Mouse (Mus musculus): ENCODE data around the gene Fchsd2. TPM values are rescaled to one million over a fixed set of nuclear protein-coding genes. Genes with fewer than 3 reads are reported as not detected.
"Not testable (repeated sequence)": the region's sequence is repeated elsewhere in the genome, so short reads cannot be mapped to it uniquely, and the experiment has no call there.

Fchsd2 gene
- total RNA-seq, 1 experiment from 2014 or later, result 21.6 TPM

GRCm38 (mm10) chr7:101114328-101114727, 21.7 kb downstream of the Fchsd2 start:
- DNase-seq, result no peak

- no peak for DNase-seq
Observed at GRCm38 (mm10) chr7:101119391-101119790, 26.7 kb downstream of the Fchsd2 start.

- DNase-seq, result no peak
Observed at GRCm38 (mm10) chr7:101123579-101124347, 31.1 kb downstream of the Fchsd2 start.

GRCm38 (mm10) chr7:101127737-101128136, 35.1 kb downstream of the Fchsd2 start:
- no peak for DNase-seq

- no peak for DNase-seq
Observed at GRCm38 (mm10) chr7:101128536-101128935, 35.9 kb downstream of the Fchsd2 start.

- no peak for DNase-seq
Observed at GRCm38 (mm10) chr7:101130646-101131045, 38.0 kb downstream of the Fchsd2 start.

GRCm38 (mm10) chr7:101131281-101131680, 38.6 kb downstream of the Fchsd2 start:
- no peak for DNase-seq

GRCm38 (mm10) chr7:101133591-101133990, 40.9 kb downstream of the Fchsd2 start:
- DNase-seq, result no peak

GRCm38 (mm10) chr7:101134117-101134516, 41.5 kb downstream of the Fchsd2 start:
- no peak for DNase-seq

- no peak for DNase-seq
Observed at GRCm38 (mm10) chr7:101138819-101139218, 46.2 kb downstream of the Fchsd2 start.

- no peak for DNase-seq
Observed at GRCm38 (mm10) chr7:101142907-101143306, 50.2 kb downstream of the Fchsd2 start.

- DNase-seq, result no peak
Observed at GRCm38 (mm10) chr7:101144222-101144621, 51.6 kb downstream of the Fchsd2 start.

GRCm38 (mm10) chr7:101149039-101149438, 56.4 kb downstream of the Fchsd2 start:
- DNase-seq, result no peak

GRCm38 (mm10) chr7:101154883-101155282, 62.2 kb downstream of the Fchsd2 start:
- DNase-seq, result not testable (repeated sequence)

GRCm38 (mm10) chr7:101155284-101155683, 62.6 kb downstream of the Fchsd2 start:
- no peak for DNase-seq

- no peak for DNase-seq
Observed at GRCm38 (mm10) chr7:101160266-101160665, 67.6 kb downstream of the Fchsd2 start.

GRCm38 (mm10) chr7:101162781-101163180, 70.1 kb downstream of the Fchsd2 start:
- no peak for DNase-seq

GRCm38 (mm10) chr7:101163878-101164277, 71.2 kb downstream of the Fchsd2 start:
- DNase-seq, result no peak

GRCm38 (mm10) chr7:101166568-101166967, 73.9 kb downstream of the Fchsd2 start:
- DNase-seq, result no peak

- no peak for DNase-seq
Observed at GRCm38 (mm10) chr7:101170482-101170881, 77.8 kb downstream of the Fchsd2 start.

GRCm38 (mm10) chr7:101171002-101171401, 78.3 kb downstream of the Fchsd2 start:
- no peak for DNase-seq

GRCm38 (mm10) chr7:101173331-101173730, 80.7 kb downstream of the Fchsd2 start:
- DNase-seq, result no peak

GRCm38 (mm10) chr7:101178751-101179150, 86.1 kb downstream of the Fchsd2 start:
- no peak for DNase-seq

GRCm38 (mm10) chr7:101191326-101191969, 98.8 kb downstream of the Fchsd2 start:
- no peak for DNase-seq

Measured in adrenal gland, postnatal 14 days (tissue).